Mouse (Mus musculus) retina, postnatal 1 day (tissue): ENCODE measurements around the gene Gm20388.

Experiments
- DNase-seq: peaks from one replicate; pipeline ENCODE4 v3.0.0-alpha.2; 2012

The Gm20388 gene

DNA sequence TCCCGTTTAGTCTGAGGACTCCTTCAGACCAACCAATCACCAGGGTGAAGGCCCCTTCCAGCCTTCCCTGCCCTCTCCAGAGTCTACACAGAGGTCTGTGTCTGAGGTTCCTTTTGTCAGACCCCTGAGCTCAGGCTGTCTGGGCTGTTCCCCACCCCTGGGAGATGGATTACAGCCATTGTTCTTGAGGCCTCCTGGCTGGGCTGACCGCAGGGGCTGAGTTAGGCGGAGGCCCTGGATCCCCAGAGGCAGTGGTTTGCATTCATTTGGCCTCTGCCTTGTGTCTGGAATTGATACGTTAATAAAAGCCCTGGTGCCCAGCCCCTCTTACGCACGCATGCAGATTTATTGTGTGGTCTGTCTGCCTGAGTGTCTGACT, 4373.7 kb downstream of the Gm20388 start:
- peak; percentile 80 for DNase-seq

DNA sequence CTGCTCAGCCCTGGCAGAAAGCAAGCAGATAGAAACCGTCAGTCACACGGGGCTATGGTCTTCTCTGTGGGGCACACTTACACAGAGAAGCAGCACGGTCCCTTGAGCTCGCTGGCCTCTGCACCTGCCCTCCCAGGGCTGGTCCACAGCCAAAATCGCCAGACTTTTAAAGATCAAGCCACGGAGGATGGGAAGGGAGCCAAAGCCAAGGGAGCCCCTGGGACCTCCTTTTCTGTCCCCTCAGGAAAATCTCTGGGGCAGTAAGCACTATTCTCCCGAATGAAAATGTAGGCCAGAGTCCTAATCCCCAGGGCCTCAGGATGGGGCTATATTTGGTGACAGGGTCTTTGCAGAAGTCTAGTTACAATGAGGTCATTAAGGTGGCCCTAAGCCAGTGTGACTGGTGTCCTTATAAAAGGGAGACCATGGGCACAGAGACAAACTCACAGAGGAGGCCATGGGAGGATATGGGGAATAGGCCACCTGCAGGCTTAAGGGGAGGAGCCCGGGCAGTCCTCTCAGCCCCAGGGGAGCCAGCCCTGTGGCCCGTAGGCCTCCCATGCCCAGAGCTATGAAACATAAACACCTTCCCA, 4374.4 kb downstream of the Gm20388 start:
- peak; percentile 67 for DNase-seq

DNA sequence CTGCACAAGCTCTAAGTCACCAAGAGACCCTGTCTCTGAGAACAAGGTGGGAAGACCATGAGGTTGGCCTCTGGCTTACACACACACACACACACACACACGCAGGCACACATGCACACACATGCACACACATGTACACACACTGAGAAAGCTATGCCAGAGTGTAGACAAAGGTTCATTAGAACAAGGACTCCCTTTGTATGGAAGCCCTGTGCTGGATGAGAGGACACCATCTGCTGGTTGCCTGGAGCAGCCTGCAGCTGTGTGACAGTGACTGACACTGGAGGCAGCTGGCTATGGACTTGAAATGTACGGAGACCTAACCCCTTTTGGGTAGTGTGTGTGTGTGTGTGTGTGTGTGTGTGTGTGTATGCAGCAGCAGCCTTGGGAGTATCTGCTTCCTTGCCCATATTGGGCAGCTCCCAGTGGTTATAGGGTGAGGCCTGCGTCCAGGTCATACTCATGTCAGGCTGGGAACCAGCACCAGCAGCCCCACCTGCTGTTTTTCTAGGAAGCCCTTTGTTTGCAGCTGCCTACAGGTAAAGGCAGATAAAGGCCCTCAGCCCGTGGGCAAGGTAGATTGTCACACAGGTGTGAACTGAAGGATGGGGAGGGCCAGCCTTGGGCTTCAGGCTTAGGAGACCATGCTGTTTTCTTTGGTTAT, 4376.0 kb downstream of the Gm20388 start:
- DNase-seq, result peak; percentile 91

DNA sequence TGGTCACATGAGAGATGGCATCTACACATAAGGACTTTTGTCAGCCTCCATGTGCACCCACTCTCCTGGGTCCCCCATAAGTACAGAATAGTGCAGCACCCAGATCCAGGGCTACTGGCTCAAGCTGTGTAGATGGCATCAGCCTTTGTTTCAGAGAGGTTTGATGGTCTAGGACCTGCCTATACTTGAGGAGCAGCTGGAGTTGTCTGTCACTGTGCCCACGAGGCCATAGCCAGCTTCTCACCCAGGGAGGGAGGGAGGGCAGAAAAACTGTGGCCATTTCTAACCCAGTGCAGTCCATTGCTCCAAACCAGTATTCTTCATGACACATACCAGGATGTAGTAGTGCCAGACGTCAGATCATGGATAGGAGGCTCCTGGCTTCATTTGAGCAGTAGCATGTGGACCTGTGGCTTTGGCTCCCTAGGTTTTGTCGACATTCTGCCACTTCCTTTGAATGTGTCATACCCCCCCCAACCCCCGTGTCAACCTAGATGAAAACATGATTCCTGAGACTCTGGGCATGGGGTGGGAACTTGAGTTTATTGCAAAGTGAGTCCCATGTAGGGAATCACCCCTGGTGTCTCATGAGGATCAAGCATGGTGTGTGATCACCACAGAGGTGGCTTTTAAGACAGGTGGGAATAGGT, 4377.7 kb downstream of the Gm20388 start:
- DNase-seq, result no peak

DNA sequence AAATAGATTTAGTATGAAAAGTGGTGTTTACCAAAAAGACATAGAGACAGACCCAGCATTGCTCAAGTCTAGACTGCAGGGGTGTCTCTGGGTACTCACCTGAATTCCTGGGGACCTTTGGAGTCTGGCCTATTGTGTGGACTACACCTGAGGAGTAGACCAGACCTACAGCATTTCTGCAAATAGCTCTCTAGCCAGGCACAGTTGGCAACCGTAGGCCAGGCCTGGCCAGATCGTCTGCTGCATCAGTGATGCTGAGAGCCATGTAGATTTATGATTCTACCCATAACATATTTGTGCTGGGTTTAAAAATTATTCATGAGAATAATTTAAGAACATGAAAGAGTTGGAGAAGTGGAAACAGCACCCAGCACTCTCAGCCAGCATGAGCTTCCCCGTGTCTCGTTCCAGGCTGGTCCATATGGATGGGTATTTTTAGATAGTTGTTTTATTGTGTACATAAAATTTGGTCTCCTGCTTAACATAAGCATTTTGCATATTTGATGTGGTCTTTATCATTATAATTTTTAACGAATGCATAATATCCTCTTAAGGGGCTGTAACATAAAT, 4378.9 kb downstream of the Gm20388 start:
- no peak for DNase-seq

DNA sequence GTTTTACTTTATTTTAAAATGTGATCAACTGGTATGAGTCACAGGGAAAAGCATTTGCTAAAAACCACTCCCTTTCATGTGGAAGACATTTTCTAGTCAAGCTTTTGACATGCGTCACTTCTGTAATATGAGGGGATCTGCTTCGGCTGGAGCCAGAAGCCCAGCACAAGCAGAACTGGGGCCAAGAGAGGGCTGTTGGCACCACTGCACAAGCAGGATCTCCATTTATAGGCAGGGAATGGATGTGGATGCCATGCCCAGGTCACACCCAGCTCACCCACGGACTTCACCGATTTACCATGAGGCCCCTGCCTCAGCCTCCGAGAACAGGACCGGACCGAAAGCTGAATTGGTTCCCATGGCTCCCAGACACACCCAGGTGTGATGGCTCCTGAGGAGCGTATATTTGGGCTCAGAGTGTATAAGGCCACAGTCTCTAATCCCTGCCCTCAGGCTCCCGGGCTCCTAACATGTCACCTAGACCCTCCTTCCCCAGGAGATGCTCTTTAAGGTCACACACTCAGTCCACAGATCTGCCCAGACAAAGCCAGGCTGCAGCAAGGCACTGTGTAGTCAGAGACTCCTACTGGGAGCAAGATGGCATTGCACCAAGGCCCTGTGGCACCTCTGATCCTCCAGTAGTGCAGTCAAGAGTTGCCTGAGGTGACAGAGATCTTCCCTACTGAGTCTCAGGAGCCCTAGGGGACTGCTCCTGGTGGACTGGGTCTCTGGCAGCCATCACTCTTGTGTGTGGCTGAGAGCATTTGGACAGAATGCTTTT, 4380.5 kb downstream of the Gm20388 start:
- DNase-seq, result peak; percentile 38

DNA sequence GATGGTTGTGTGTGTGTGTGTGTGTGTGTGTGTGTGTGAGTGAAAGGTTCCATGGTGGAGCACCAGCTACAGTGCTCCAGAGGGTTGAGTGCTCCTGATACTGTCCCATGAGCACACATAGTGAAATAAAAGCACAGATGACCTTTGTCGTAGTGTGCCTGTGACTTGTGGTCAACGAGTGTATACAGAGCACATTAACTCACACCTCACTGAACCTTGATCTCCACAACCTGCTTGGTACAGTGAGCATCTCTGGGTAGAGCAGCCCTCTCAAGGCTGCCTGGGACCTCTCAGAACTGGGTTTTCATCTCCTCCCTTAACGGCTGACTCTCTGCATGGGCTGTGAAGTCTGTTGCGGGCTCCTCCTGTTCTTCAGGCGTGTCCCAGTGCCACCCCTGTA, 4381.1 kb downstream of the Gm20388 start:
- no peak for DNase-seq

DNA sequence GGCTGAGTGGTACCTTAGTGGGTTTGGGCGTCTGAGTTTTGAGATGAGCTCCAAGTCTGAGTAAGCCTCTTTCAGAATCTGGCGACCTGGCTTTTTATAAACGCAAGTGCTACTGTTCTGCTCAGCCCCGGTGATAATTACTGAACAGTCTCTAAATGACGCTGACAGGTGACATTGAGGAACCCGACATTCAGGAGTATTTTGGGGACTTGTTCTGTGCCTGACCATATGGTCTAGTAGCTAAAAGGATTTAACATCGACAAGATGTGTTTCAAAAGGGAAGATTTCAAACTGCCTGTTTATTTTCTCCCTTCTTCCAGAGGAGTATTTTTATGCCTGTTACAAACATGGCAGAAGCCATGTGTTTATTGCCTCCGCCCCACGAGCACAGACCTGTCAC, 4382.3 kb downstream of the Gm20388 start:
- DNase-seq, result no peak

DNA sequence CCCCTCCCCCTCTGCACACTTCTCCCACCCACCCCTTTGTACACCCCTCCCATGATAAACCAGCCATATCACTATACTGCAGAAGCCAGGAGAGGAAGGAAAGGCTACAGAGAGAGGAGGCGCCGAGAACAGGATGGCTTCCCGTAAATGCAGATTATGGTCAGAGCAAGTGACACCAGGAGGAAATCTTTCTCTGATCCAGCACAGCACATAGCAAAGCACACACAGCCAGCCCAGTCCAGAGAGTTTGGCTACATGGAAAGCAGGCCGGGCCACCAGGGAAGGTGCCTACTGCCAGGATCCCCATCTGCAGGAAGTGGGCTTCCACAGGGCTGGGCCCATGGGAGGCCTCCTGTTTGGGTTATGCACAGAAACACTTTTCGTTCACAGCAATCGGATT, 4383.8 kb downstream of the Gm20388 start:
- DNase-seq, result no peak

DNA sequence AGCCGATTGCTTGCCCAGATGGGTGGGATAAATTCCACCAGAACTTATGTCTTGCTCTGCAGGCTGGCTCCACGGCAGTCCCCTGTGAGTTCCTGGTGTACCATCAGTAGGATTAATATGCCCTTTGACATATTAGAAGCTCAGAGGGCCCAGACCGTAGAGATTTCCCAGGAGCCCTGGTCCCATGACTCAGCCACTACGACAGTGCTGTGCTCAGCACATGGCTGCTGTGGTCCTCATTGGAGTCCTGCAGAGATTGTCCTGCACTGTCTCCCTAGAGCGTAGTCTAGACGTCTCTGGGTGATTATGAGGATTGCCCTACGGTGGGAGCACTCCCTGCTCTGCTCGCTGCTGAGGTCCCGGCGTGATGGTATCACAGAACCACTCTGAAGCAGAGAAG, 4384.3 kb downstream of the Gm20388 start:
- no peak for DNase-seq

DNA sequence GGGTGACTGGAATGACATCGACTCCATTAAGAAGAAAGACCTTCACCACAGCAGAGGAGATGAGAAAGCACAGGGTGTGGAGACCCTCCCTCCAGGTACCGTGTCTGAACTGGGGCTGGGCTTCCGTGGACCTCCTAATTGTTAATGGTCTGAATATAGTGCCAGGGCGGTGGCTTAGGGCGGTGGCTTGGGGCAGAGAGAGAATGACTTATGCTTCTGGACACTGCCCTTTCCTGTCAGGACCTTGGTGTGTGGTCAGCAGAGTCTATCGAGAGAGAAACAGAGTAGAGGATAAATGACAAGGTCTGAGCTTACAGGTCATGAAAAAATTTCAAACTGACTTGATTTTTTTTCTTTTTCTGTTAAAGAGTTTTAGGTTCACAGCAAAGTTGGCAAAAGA, 4384.7 kb downstream of the Gm20388 start:
- no peak for DNase-seq

DNA sequence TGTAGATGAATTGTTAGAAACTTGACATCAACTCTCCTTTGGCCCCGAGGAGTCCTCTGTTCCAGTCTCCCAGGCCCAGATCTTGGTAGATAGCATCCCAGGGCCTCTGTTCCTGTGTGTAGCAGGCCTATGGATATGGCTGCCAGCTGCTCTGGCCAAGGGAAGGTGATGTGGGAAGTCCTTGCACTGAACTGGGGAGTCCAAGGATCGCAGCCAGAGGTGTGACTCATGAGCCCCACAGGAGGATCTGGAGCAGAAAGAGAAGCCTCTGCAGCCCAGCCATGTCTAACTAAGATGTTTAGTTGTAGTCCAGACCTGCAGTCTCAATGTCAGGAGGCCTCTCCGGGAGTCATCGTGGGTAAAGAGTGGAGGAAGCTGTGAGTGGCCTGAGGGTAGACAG, 4390.9 kb downstream of the Gm20388 start:
- DNase-seq, result no peak

DNA sequence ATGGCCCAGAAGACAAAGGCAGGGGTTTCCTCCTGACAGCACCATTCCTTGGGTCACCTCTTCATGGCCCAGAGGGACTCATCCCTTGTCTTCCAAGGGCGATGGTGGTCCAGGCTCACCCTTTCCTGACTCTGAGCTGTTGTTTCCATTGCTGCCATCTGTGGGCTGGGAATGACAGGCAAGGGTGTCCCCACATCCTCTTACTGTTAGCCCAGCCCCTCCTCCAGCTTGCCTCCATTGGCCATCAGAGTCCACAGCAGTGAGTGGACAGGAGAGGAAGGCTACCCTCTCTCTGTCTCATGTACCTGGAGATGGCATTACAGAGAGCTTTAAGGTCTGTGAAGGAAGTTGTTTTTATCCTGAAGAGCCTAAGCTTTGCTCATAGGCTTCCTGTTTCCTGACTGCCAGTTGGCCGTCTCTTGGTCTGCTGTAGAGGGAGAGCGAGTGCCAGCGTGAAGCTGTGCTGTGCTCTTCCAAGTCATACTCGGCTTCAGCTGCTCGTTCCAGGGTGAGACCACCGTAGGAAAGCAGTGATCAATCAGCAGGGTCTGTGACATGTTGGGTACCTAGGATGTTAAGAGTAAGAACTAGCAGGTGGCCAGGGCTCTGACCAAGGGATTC, 4391.4 kb downstream of the Gm20388 start:
- DNase-seq, result no peak

DNA sequence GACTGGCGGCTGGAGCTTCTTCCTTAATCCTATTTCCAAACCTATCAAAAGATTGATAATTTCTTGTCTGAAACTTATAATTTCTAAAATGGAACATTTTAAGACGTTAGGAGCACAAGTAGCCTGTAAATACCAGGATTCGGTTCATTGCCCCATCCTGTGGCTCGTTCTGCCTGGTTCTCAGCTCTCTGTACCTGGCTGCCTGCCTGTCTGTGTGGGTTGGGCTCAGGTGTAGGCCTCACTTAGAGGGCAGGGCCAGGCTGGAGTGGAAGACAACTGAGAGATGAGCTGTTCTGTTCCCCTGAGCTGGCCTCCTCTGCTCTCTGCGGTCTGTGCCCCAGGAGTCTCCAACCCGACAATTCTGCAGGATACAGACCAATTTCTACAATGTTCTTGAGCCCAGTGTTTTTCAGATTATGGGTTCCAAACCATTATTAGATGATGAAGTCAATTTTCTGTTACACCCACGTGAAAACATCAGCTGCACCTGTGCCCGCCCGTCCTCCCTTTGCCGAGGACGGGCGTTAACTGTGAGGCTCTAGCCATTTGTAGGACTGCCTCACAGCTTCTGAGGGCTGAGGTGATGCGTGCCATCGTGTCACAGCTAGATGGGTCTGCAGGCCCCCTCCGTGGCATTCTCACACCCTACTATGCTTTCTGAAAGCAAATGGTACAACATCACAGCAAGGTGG, 4392.7 kb downstream of the Gm20388 start:
- no peak for DNase-seq

DNA sequence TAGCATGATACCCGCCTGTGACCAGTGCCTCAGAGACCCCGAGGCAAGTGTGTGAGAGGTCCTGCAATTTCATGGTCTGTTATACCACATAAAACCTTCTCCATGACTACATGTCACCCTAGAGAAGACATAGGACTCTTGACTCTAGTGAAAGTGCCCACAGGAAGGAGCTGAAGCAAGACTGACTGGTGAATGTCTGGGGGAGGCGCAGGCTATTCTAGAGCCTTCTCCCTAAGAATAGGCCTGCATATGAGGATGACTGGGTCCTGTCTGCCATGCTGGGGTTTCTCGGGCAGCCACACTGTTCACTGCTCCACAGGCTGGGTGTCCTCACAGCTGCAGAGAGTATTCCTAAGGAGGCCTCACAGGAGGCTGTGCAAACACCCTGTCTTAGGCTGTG, 4393.5 kb downstream of the Gm20388 start:
- no peak for DNase-seq

DNA sequence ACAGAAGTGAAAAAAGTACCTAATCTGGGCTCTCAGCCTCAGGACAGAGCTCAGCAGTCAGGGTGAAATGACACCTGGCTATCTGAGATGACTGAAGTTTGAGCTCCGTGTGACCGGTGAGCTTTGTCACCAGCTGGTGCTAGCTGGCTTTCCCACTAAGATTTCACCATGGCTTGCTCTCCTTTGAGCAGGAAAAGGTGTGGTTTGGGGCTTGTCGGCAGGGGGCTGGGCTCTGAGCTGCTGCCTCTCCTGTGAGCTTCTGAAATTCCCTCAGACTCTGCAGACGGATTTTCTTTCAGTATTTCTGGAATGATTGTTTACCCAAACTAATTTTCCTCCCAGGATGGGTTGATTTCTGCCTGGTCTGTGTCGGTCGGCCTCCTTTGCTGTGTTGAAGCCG, 4395.9 kb downstream of the Gm20388 start:
- no peak for DNase-seq

DNA sequence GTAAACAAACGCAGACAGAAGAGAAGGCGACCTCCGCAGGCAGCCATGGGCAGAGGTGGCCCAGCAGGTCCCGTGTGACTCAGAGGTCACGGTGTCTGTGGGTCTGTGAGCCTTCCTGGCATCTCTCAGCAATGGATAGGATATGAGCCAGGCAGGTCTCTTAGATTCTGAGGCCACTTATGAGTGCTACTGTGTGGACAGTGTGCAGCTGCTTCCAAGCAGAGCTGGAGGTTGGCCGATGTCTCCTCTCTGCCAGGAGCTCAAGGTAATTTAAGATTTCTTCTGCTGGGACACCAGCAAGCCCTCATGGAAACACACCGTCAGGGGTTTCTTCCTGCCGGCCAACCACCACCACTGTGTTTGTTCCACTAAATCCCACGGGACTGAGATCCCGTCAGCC, 4397.1 kb downstream of the Gm20388 start:
- DNase-seq, result no peak

DNA sequence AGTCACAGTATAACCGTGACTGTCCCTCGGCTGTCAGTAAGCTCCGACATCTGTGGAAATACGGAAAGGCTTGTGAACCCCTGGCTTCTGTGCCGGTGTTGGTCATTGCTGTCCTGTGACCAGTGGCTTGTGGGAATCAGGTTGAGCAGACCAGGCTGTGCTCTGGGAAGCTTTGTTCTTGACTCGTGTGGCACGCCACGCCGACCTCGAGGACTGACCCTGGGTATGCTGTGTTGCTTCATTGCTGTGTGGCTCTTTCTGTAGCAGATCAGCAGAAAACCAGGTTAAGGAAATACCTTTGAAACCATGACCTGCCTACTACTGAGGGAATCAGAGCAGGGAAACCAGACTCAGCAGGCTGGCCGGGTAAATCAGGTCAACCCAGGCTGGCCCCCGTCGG, 4399.9 kb downstream of the Gm20388 start:
- no peak for DNase-seq

DNA sequence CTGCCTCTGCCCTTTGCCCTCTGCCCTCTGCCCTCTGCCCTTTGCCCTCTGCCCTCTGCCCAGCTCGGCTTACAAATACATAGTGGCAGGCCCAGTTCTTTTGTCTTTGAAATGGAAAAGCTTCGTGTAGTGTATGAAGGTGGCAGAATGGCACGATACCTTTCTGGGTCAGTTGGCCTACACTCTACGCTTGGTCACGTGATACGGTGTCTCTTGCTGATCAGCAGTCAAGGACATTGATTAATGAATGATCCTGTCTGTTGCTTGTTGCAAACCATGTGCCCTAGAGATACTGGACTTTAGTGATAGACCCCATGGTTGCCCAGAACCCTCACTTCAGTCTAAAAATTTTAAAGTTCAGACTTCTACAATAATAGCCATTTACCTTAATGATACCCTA, 4400.5 kb downstream of the Gm20388 start:
- DNase-seq, result no peak

DNA sequence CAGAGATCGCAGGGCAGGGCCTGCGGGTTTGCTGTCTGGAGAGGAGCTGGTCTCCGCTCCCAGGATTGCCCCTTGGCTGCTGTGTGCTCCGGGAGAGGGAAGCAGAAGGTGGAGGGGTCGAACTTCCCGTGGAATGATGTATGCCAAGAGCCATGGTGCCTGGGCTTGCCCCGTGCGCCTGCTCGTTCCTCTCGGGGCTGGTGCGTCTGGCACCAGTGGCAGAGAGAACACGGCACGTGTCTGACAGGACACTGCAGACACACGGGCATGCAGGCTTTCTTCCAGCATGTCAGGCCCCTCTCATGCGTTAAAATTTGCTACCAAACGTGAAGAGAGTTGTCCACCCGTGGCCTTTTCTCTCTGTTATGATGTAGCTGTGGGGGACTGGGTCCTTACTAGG, 4401.1 kb downstream of the Gm20388 start:
- DNase-seq, result no peak

DNA sequence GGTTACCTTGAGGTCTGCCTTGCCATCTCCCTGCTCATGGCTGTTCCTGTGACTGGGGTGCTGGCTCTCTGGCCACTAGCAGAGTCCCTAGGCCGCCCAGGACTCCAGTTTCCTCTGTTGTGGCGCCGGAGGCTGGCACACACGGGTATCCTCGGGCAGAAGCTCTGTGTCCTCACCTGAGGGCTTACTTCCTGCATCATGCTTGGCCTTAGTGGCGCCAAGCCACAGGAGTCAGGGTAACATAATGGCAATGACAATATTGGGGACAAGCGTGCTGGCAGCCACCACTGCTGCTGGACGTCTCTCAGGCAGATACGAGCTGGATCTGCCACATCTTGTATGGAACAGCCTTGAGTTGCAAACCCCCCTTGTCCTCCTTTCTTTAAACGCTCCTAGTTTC, 4401.6 kb downstream of the Gm20388 start:
- DNase-seq, result no peak

DNA sequence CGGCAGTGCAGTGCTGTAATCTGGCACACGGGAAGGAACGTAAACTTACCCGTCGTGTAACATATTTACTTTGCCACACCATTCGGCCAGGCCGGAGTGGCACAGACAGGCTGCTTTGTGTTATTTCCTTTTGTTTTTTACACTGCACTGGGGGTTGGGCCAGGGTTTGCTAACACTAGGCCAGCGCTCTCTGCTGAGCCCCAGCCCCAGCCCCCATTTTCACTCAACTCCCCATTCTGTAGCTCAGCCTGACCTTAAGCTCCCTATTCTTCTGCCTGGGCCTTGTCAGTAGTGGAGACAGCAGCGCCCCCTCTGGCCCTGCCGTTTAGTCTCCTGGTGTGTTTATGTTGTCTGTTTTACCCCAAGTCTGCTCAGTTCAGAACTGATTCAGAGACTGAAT, 4404.2 kb downstream of the Gm20388 start:
- DNase-seq, result peak; percentile 50
